Mouse (Mus musculus) colon, adult 2 months (tissue): ENCODE results near the gene Dpagt1. TPM values are rescaled to one million over a fixed set of nuclear protein-coding genes. Genes with fewer than 3 reads are reported as not detected.

ENCODE experiments used
- polyA plus RNA-seq: library from polyadenylated mRNA; depleted of rRNA; stranded (reverse); fragments of >200 nt; gene quantifications from 2 replicates; pipeline ENCODE4 v1.2.3, GENCODE M21; 2012; rRNA removed

Dpagt1 gene
- polyA plus RNA-seq: 62.8 and 83.7 TPM in 2 replicates

DNA sequence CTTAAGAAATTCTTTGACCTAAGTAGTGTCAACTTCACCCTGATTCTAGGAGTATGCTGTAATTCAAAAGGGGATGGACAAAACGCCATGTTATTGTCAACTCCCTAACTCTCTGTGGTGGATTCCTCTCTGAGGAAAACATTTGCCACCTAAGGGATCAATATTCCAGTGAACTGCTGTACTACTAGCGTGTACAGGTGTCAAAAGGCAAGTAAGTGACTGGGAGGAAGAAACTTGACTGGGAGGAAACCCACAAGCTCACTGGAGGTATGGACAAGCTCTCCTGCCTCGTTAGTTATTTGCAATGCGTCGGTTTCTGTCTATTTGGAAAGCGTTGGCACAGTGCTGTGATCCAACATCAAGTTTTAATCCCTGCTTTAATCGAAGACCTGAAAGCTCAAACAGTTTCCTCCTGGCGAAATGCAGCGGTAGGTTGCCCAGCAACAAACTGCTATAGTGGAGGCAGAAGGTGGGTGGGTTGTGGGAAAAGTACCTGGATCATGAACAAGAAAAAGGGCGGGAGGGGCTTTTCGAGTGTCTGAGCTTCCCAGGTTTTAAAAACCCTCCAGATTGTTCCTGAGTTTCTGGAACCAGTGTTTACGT lies at the start of gene Dpagt1:
Gene Dpagt1, plus strand, starts transcription at position 252 of the 603 bp plus-strand sequence.

GRCm38 (mm10) chr9:44288076-44288958 lies 37.5 kb upstream of the Dpagt1 start, which contains the start of gene Abcg4:
Gene Abcg4 (minus strand): TSS chr9:44288615.

DNA sequence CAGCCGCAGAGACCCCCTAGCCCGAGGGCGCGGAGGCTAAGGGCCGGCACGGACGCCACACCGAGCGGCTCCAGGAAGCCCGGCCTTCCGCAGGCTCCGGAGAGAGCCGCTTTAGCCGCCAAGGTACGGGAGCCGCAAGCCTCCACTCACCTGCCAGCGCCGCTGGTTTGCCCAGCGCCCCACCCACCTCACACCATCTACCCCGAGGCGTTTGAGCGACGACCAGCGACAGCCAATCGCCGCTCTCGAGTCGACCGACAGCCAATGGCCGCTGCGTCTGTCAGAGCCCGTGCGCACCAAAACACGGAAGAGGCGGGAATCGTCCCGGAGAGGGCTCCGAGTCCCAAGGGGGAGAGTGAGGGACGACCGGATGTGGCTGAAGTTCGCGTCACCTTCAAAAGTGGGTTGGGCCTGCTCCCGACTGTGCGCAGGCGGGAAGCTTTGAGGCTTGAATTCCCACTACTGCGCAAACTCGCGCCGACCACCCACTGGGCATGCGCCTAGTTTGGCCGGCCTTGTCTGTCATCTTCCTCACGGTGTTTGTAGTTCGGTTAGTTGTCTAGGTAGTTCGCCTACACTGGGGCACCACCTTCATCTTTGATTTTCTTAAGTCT lies 20.2 kb upstream of the Dpagt1 start, which contains the start of gene Hinfp:
Gene Hinfp, minus strand, starts transcription at position 206 of the 614 bp plus-strand sequence.

DNA sequence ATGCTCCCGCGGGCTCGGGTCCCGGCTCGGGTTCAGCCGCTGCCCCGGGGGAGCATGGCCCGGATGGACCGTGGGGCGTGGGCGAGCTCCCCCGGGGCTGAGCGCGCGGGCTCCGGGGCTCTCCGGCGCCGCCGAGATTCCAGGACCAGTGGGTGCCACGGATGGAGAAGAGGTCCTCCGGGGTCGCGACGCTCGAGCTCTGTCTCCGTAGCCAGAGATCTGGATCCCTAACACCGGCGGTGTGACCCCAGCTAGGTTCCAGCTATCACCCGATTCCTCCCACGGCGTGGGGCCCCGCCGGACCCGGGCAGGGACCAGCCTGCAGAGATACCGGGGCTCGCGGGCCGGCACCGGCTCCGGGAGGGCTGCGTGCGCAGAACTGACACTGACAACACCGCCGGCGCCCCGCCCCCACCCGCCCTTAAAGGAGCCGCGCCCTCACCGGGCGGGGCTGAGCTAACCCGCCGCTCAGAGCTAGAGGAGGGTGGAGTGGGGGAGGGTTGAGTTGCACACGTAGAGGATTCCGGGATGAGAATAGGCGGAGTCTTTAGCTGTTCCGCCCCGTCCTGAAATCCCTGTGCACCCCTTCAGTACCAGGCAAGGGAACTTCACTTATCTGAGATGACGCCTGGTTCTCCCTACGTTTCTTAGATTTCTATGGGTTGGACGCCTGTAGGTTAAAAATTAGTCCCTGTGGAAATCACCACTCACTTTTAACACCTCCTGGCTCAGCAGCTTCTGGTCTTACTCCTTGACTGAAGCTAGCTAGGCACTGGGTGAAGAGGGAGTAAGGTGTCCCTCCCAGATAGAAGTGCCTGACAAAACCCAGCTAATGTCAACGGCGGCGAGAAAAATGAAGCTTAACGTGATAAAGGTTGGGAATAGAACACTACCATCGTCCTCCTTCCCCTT lies 5.7 kb upstream of the Dpagt1 start, which contains the start of gene C2cd2l:
Gene C2cd2l, minus strand, starts transcription at position 399 of the 912 bp plus-strand sequence.

GRCm38 (mm10) chr9:44334396-44335330 lies 8.8 kb downstream of the Dpagt1 start, which contains the start of gene H2afx:
Gene H2afx (plus strand): TSS chr9:44334694.

GRCm38 (mm10) chr9:44343781-44344421 lies 18.1 kb downstream of the Dpagt1 start, which contains the start of gene Hmbs:
Gene Hmbs (minus strand): TSS chr9:44344228.

GRCm38 (mm10) chr9:44361190-44361917 lies 35.5 kb downstream of the Dpagt1 start, which contains the start of gene Vps11:
Gene Vps11 (minus strand): TSS chr9:44361670.

GRCm38 (mm10) chr9:44379054-44379834 lies 53.4 kb downstream of the Dpagt1 start, which contains the start of gene Hyou1:
Gene Hyou1 (plus strand): TSS chr9:44379490.

Other genes with a start within 250 kb of the Dpagt1 start
- not detected in 2 replicates for gene Mfrp, start 224.3 kb upstream of the Dpagt1 start, polyA plus RNA-seq
- gene C1qtnf5, start 218.8 kb upstream of the Dpagt1 start, polyA plus RNA-seq: 23.7 and 30.8 TPM in 2 replicates
- not detected in 2 replicates for gene Gm49380, start 212.5 kb upstream of the Dpagt1 start, polyA plus RNA-seq
- gene Rnf26, start 212.5 kb upstream of the Dpagt1 start, polyA plus RNA-seq: 34.4 and 44.1 TPM in 2 replicates
- 39.7 and 42.8 TPM in 2 replicates for gene Mcam, start 191.6 kb upstream of the Dpagt1 start, polyA plus RNA-seq
- 8.4 and 10.9 TPM in 2 replicates for gene Cbl, start 92.0 kb upstream of the Dpagt1 start, polyA plus RNA-seq
- gene Ccdc153, start 85.3 kb upstream of the Dpagt1 start, polyA plus RNA-seq: 0.14 TPM in 1 of 2 replicates, not detected in the other
- gene Pdzd3, start 74.5 kb upstream of the Dpagt1 start, polyA plus RNA-seq: 8.3 and 12.4 TPM in 2 replicates
- gene Nlrx1, start 57.4 kb upstream of the Dpagt1 start, polyA plus RNA-seq: 27.5 and 33.1 TPM in 2 replicates
- gene Abcg4, start 37.4 kb upstream of the Dpagt1 start, polyA plus RNA-seq: 4.7 and 6.7 TPM in 2 replicates
- gene Hinfp, start 20.3 kb upstream of the Dpagt1 start, polyA plus RNA-seq: 17.5 and 22.3 TPM in 2 replicates
- gene C2cd2l, start 5.7 kb upstream of the Dpagt1 start, polyA plus RNA-seq: 115 and 139 TPM in 2 replicates
- 154 and 173 TPM in 2 replicates for gene H2afx, start 8.7 kb downstream of the Dpagt1 start, polyA plus RNA-seq
- 34.5 and 35.2 TPM in 2 replicates for gene Hmbs, start 18.2 kb downstream of the Dpagt1 start, polyA plus RNA-seq
- 16.6 and 18.3 TPM in 2 replicates for gene Vps11, start 35.7 kb downstream of the Dpagt1 start, polyA plus RNA-seq
- gene Hyou1, start 53.5 kb downstream of the Dpagt1 start, polyA plus RNA-seq: 43.9 and 44.8 TPM in 2 replicates
- 37.0 and 46.0 TPM in 2 replicates for gene Slc37a4, start 70.8 kb downstream of the Dpagt1 start, polyA plus RNA-seq
- 84.4 and 119 TPM in 2 replicates for gene Rps25, start 81.1 kb downstream of the Dpagt1 start, polyA plus RNA-seq
- gene Trappc4, start 81.6 kb downstream of the Dpagt1 start, polyA plus RNA-seq: 44.3 and 46.5 TPM in 2 replicates
- 30.0 and 36.4 TPM in 2 replicates for gene Ccdc84, start 92.5 kb downstream of the Dpagt1 start, polyA plus RNA-seq
- not detected in 2 replicates for gene Foxr1, start 115.1 kb downstream of the Dpagt1 start, polyA plus RNA-seq
- gene Upk2, start 129.0 kb downstream of the Dpagt1 start, polyA plus RNA-seq: 0.21 TPM in 1 of 2 replicates, not detected in the other
- 23.6 and 37.6 TPM in 2 replicates for gene Bcl9l, start 156.8 kb downstream of the Dpagt1 start, polyA plus RNA-seq
- gene Cxcr5, start 235.9 kb downstream of the Dpagt1 start, polyA plus RNA-seq: 3.2 and 3.3 TPM in 2 replicates